21 mouse cellular contexts compared by ENCODE assay signal in the genomic region with DNA sequence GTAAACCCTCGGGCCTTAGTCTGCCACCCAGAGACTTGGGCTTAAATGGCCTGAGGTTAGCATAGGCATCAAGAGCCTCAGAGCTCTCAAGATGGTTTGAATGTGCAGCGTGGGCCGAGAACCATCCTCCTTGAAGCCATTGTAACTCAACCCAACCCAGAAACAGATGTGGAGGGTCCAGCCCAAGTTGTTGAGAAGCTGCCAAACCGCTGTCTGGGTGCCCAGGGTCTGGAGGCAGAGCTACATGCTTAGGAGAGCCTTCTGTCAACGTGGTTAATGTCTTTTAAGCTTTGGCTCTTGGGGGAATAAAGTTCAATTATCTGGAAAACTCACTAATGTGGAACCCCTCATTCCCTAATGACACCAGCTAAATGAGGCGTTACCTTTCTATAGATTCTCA. TPM values are rescaled to one million over a fixed set of nuclear protein-coding genes. Genes with fewer than 3 reads are reported as not detected.
DNase-seq lines count a peak whose midpoint lies in the region; ATAC-seq lines count a peak whose summit lies in the region.
"Had no signal": no experiment of that assay in that cellular context is flagged by ENCODE, and none has a peak within 500 bp of the region (broad histone marks: within the 10 kb centered on the region; RNA-seq: fewer than 3 reads in every experiment).

No protein-coding gene starts in this region.

- H3K4me3 ChIP-seq in kidney, embryonic 15.5 days (replicated peaks), result no peak overlapping the region
- no peak overlapping the region for H3K4me3 ChIP-seq in embryonic facial prominence, embryonic 15.5 days (replicated peaks)
- H3K4me3 ChIP-seq: forebrain, embryonic 13.5 days; forebrain, embryonic 15.5 days had no signal

- DNase-seq in kidney, postnatal 25 days, result no peak
- peak; percentile 59 for DNase-seq in NIH3T3 (ENCODE audit: low read depth)
- DNase-seq in left cerebral cortex, adult 9 months (ENCODE audit: low spot score in 2 of 2), result no peak
- no peak for DNase-seq in spleen, postnatal 10 days (ENCODE audit: low spot score in 2 of 2)
- no peak for DNase-seq in adrenal gland, postnatal 10 days
- DNase-seq: adrenal gland, adult 2 months; adrenal gland, postnatal 14 days; adrenal gland, postnatal 36 days; B cell, adult 2 months; cerebellum, adult 11-12 months; cerebellum, adult 2 months; cerebellum, adult 9-10 months; cerebellum, postnatal 10 days; cerebellum, postnatal 25 days; forebrain, postnatal 0 days had no signal

- H3K4me1 ChIP-seq in kidney, embryonic 15.5 days, result peaks cover 74% of the 10 kb centered on the region
- peaks cover 25% of the 10 kb centered on the region for H3K4me1 ChIP-seq in embryonic facial prominence, embryonic 15.5 days

- H3K27me3 ChIP-seq in kidney, embryonic 15.5 days, result peaks cover 88% of the 10 kb centered on the region
- H3K27me3 ChIP-seq in embryonic facial prominence, embryonic 15.5 days, result peaks cover 28% of the 10 kb centered on the region
- H3K27me3 ChIP-seq: forebrain, embryonic 15.5 days had no signal

- H3K27ac ChIP-seq in kidney, embryonic 15.5 days, result 0 out of 2 replicates have a peak overlapping the region, but pooled peaks have one; percentile 13
- no peak overlapping the region for H3K27ac ChIP-seq in embryonic facial prominence, embryonic 15.5 days (replicated peaks)
- H3K27ac ChIP-seq: forebrain, embryonic 13.5 days; forebrain, embryonic 15.5 days had no signal

- no peaks in the 10 kb centered on the region for H3K9me3 ChIP-seq in kidney, embryonic 15.5 days (replicated peaks)
- H3K9me3 ChIP-seq in embryonic facial prominence, embryonic 15.5 days (replicated peaks), result no peaks in the 10 kb centered on the region
- H3K9me3 ChIP-seq: forebrain, embryonic 13.5 days; forebrain, embryonic 15.5 days; G1E had no signal

- H3K9ac ChIP-seq in kidney, embryonic 15.5 days, result no peak overlapping the region
- H3K9ac ChIP-seq in embryonic facial prominence, embryonic 15.5 days, result no peak overlapping the region
- H3K9ac ChIP-seq: forebrain, embryonic 13.5 days; forebrain, embryonic 15.5 days; forebrain, postnatal 0 days had no signal

- no peak for ATAC-seq in kidney, embryonic 15.5 days (replicated peaks; ENCODE audit: low FRiP score)
- 0 out of 2 replicates have a peak, but pooled peaks have one; percentile 45 for ATAC-seq in embryonic facial prominence, embryonic 15.5 days (ENCODE audit: insufficient number of reproducible peaks, low FRiP score, low TSS enrichment, low read depth)
- ATAC-seq: CD4-positive, CD25-positive, alpha-beta regulatory T cell, adult 4 months; forebrain, embryonic 13.5 days; forebrain, embryonic 15.5 days; forebrain, postnatal 0 days had no signal

- WGBS in kidney, embryonic 15.5 days, result 40% methylated on average over 6 of the region's 6 CpGs
- 34% methylated on average over 6 of the region's 6 CpGs for WGBS in embryonic facial prominence, embryonic 15.5 days

- H3K4me2 ChIP-seq in kidney, embryonic 15.5 days, result no peak overlapping the region
- H3K4me2 ChIP-seq in embryonic facial prominence, embryonic 15.5 days (replicated peaks), result no peak overlapping the region
- H3K4me2 ChIP-seq: forebrain, embryonic 13.5 days; forebrain, embryonic 15.5 days had no signal

- no peaks in the 10 kb centered on the region for H3K36me3 ChIP-seq in kidney, embryonic 15.5 days
- no peaks in the 10 kb centered on the region for H3K36me3 ChIP-seq in embryonic facial prominence, embryonic 15.5 days
- H3K36me3 ChIP-seq: forebrain, embryonic 15.5 days; G1E had no signal

RNA-seq across cellular contexts. Expression of gene Tle3, which starts 29.9 kb away (rescaled TPM):
- 26.1 and 30.9 TPM in 2 replicates for polyA plus RNA-seq in kidney, embryonic 15.5 days (2015; fragmentation: Nextera tagmentation; extraction: Ambion mirVana)
- 35.3 and 36.0 TPM in 2 replicates for polyA plus RNA-seq in embryonic facial prominence, embryonic 15.5 days (2015; fragmentation: Nextera tagmentation; extraction: Ambion mirVana)
- 10 to 100 TPM; 82.4 to 92.7 TPM for total RNA-seq in adrenal gland, postnatal 10 days (2021)
